Mouse (Mus musculus): ENCODE results near the gene Psmc3.

DNA sequence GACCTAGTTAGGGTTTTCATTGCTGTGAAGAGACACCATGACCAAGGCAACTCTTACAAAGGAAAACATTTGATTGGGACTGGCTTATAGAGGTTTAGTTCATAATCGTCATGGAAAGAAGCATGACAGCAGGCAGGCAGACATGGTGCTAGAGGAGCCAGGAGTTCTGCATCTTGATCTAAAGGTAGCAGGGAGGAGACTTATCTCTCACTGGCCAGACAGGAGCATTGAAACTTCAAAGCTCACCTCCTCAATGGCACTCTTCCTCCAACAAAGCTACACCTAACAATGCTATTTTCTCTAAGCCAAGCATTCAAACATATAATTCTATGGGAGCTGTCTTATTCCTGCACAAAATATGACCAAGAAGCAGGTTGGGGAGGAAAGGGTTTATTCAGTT is 27.3 kb upstream of the Psmc3 start:
- TF ChIP-seq FLI1 (IDR thresholded peaks at IDR 0.05; ENCODE audit: low read length), result no peak
- no peak for TF ChIP-seq GATA1 (IDR thresholded peaks at IDR 0.05; ENCODE audit: borderline replicate concordance, low read length)

Data from megakaryocyte, embryonic 14.5 days (primary cell).